Mouse (Mus musculus): ENCODE data around the gene Cfd.

GRCm38 (mm10) chr10:79856704-79857451 lies 33.8 kb upstream of the Cfd start:
- TF ChIP-seq HCFC1 (IDR thresholded peaks at IDR 0.05; ENCODE audit: borderline replicate concordance, insufficient read depth, low read length) (no peak), MAFK (IDR thresholded peaks at IDR 0.05; ENCODE audit: insufficient read depth, low read depth, low read length) (no peak), ZC3H11A (IDR thresholded peaks at IDR 0.05; ENCODE audit: borderline replicate concordance, low read depth, low read length) (no peak), CHD2 (IDR thresholded peaks at IDR 0.05; ENCODE audit: low read depth, low read length) (no peak)

Data from ES-E14 (cell line).